Mouse (Mus musculus) brain, embryonic 14.5 days (tissue): Measurements from ENCODE around the gene Gm10382.
"Not testable (repeated sequence)": the region's sequence is repeated elsewhere in the genome, so short reads cannot be mapped to it uniquely, and the experiment has no call there.

ENCODE experiments used
- CTCF ChIP-seq: fragments of 200-500 bp; IDR thresholded peaks from 2 replicates; pipeline ENCODE4 v1.5.1; 2012; ENCODE audit warnings: inconsistent platforms, mild to moderate bottlenecking, moderate library complexity, borderline replicate concordance; ENCODE audit not compliant: insufficient read depth, insufficient read length; ENCODE audit errors: extremely low read depth
- POLR2A ChIP-seq: fragments of 200-500 bp; IDR thresholded peaks from 2 replicates; pipeline ENCODE4 v1.6.1; 2012; ENCODE audit warnings: mild to moderate bottlenecking, inconsistent platforms, borderline replicate concordance; ENCODE audit not compliant: poor library complexity, insufficient read depth, insufficient read length, severe bottlenecking; ENCODE audit errors: extremely low read depth

DNA sequence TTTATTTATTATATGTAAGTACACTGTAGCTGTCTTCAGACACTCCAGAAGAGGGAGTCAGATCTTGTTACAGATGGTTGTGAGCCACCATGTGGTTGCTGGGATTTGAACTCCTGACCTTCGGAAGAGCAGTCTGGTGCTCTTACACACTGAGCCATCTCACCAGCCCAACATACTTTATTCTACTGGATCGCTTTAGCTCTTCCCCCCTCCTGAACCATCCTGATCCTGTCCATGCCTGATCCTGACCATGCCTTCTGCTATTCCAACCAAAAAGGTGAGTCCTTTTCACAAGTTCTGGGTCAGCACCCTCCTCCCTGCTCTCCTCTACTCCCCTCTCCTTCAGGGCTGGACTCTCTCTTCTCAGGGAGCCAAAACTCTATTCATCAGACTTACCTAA, 43.2 kb downstream of the Gm10382 start:
- TF ChIP-seq POLR2A, CTCF: not testable (repeated sequence)
